Mouse (Mus musculus): ENCODE measurements around the gene Krt19.

- TF ChIP-seq CTCF (conservative IDR thresholded peaks at IDR 0.05; ENCODE audit: low read length) = no peak
- TF ChIP-seq NANOG (IDR thresholded peaks at IDR 0.05; ENCODE audit: borderline replicate concordance, low read length) = no peak
These were observed 10.8 kb downstream of the Krt19 start for GRCm38 (mm10) chr11:100137693-100138092.
